Mouse (Mus musculus) cerebellum, adult 2 months (tissue): ENCODE data around the gene Cd93.

Experiments used
- CTCF ChIP-seq: fragments of 200-500 bp; IDR thresholded peaks from 2 replicates; pipeline ENCODE4 v1.5.1; 2011; ENCODE audit warnings: low read depth, mild to moderate bottlenecking, control low read depth, low read length, moderate library complexity, borderline replicate concordance; ENCODE audit not compliant: insufficient read depth
- POLR2A ChIP-seq: fragments of 200-500 bp; IDR thresholded peaks from 2 replicates; pipeline ENCODE4 v1.6.1; 2011; ENCODE audit warnings: low read length, control low read depth, borderline replicate concordance; ENCODE audit not compliant: insufficient read depth

DNA sequence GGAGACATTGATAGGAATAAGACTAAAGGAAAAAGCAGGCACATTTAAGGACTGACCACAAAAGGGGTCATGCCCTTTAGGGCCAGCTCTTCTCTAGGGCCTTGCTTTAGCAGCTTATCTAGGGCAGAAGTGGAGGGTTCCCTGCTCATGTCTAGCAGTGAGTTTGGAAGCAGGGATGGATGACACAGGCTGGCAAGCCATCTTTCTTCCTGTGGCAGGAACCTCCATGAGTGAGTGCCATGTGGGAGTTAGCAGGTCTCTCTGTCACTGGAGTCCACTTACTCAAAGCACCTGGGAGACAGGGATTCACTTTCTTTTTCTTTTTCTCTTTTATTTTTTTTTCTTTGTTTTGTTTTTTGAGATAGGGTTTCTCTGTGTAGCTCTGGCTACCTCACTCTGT lies 49.5 kb downstream of the Cd93 start:
- TF ChIP-seq POLR2A (no peak), CTCF (no peak)
